ENCODE assay signal across 9 mouse cellular contexts in genomic region chr12:87416690-87417089, GRCm38 (mm10). TPM values are rescaled to one million over a fixed set of nuclear protein-coding genes. Genes with fewer than 3 reads are reported as not detected.
DNase-seq lines count a peak whose midpoint lies in the region; ATAC-seq lines count a peak whose summit lies in the region.
"Had no signal": no experiment of that assay in that cellular context is flagged by ENCODE, and none has a peak within 500 bp of the region (broad histone marks: within the 10 kb centered on the region; RNA-seq: fewer than 3 reads in every experiment).

No protein-coding gene starts in this region.

- H3K4me2 ChIP-seq in forebrain, embryonic 16.5 days (ENCODE audit: low read length) = no peak overlapping the region
- H3K4me2 ChIP-seq in liver, embryonic 13.5 days = no peak overlapping the region
- H3K4me2 ChIP-seq: stomach, embryonic 15.5 days had no signal

- no peak overlapping the region for H3K9ac ChIP-seq in forebrain, embryonic 16.5 days (replicated peaks; ENCODE audit: low read depth, low read length)
- no peak overlapping the region for H3K9ac ChIP-seq in liver, embryonic 13.5 days
- H3K9ac ChIP-seq: stomach, embryonic 15.5 days had no signal

- ATAC-seq in forebrain, embryonic 16.5 days = no peak
- peak; percentile 78 for ATAC-seq in common myeloid progenitor, adult 5-6 weeks (replicated peaks; ENCODE audit: low read depth, poor library complexity, severe bottlenecking)
- ATAC-seq in liver, embryonic 13.5 days (ENCODE audit: low read depth) = peak; percentile 44; the same call in 1 of the 2 replicates

- no peak overlapping the region for H3K4me3 ChIP-seq in forebrain, embryonic 10.5 days
- no peak overlapping the region for H3K4me3 ChIP-seq in forebrain, embryonic 16.5 days (replicated peaks; ENCODE audit: low read length)
- H3K4me3 ChIP-seq in liver, embryonic 13.5 days (replicated peaks) = no peak overlapping the region
- H3K4me3 ChIP-seq: stomach, embryonic 15.5 days had no signal

- H3K4me1 ChIP-seq in forebrain, embryonic 10.5 days = peaks cover 16% of the 10 kb centered on the region
- peaks cover 9% of the 10 kb centered on the region for H3K4me1 ChIP-seq in forebrain, embryonic 16.5 days (replicated peaks; ENCODE audit: control insufficient read depth, insufficient read depth, low read length)
- peaks cover 12% of the 10 kb centered on the region for H3K4me1 ChIP-seq in liver, embryonic 13.5 days (replicated peaks)
- H3K4me1 ChIP-seq: stomach, embryonic 15.5 days had no signal

- DNase-seq in forebrain, embryonic 10.5 days (ENCODE audit: extremely low spot score, low spot score) = peak; percentile 53
- DNase-seq in urinary bladder, postnatal 25 days (ENCODE audit: low spot score) = peak; percentile 58
- DNase-seq in urinary bladder, postnatal 10 days (ENCODE audit: low spot score) = no peak
- peak; percentile 39 for DNase-seq in hindlimb bud, embryonic 11.5 days (ENCODE audit: extremely low spot score, low read depth, low spot score)
- DNase-seq in liver, embryonic 13.5 days = peak; percentile 58
- DNase-seq in right cerebral cortex, postnatal 14 days = peak; percentile 48

- no peak overlapping the region for H3K27ac ChIP-seq in forebrain, embryonic 10.5 days
- no peak overlapping the region for H3K27ac ChIP-seq in forebrain, embryonic 16.5 days (ENCODE audit: low read length)
- no peak overlapping the region for H3K27ac ChIP-seq in liver, embryonic 13.5 days
- H3K27ac ChIP-seq: stomach, embryonic 15.5 days had no signal

- WGBS in forebrain, embryonic 10.5 days = 42% methylated on average over 7 of the region's 7 CpGs
- WGBS in forebrain, embryonic 16.5 days = 45% methylated on average over 7 of the region's 7 CpGs
- WGBS in liver, embryonic 13.5 days (ENCODE audit: insufficient replicate concordance) = 13% methylated on average over 7 of the region's 7 CpGs

- H3K36me3 ChIP-seq in forebrain, embryonic 10.5 days (replicated peaks) = peaks cover under 1% of the 10 kb centered on the region
- no peaks in the 10 kb centered on the region for H3K36me3 ChIP-seq in forebrain, embryonic 16.5 days (ENCODE audit: control insufficient read depth, insufficient read depth)
- H3K36me3 ChIP-seq in liver, embryonic 13.5 days = no peaks in the 10 kb centered on the region
- H3K36me3 ChIP-seq: stomach, embryonic 15.5 days had no signal

- no peaks in the 10 kb centered on the region for H3K9me3 ChIP-seq in forebrain, embryonic 10.5 days
- H3K9me3 ChIP-seq in forebrain, embryonic 16.5 days (ENCODE audit: control insufficient read depth, low read length) = no peaks in the 10 kb centered on the region
- H3K9me3 ChIP-seq in liver, embryonic 13.5 days (replicated peaks) = no peaks in the 10 kb centered on the region
- H3K9me3 ChIP-seq: stomach, embryonic 15.5 days had no signal

- H3K27me3 ChIP-seq in forebrain, embryonic 10.5 days (ENCODE audit: poor library complexity, severe bottlenecking) = no peaks in the 10 kb centered on the region
- H3K27me3 ChIP-seq in forebrain, embryonic 16.5 days (replicated peaks; ENCODE audit: control insufficient read depth, insufficient read depth, low read length) = no peaks in the 10 kb centered on the region
- no peaks in the 10 kb centered on the region for H3K27me3 ChIP-seq in liver, embryonic 13.5 days
- H3K27me3 ChIP-seq: stomach, embryonic 15.5 days had no signal

RNA-seq across cellular contexts. Expression of gene Slirp, which starts 27.0 kb away (rescaled TPM):
- 319 and 328 TPM in 2 replicates for polyA plus RNA-seq in forebrain, embryonic 10.5 days (2016; fragmentation: Nextera tagmentation; extraction: Ambion mirVana)
- 211 and 233 TPM in 2 replicates for polyA plus RNA-seq in forebrain, embryonic 16.5 days (2015; fragmentation: Nextera tagmentation; extraction: Ambion mirVana)
- total RNA-seq in common myeloid progenitor, adult 5-6 weeks (2017) = 100.0 and 104 TPM in 2 replicates
- polyA plus RNA-seq in liver, embryonic 13.5 days (2015; fragmentation: Nextera tagmentation; extraction: Ambion mirVana) = 228 and 232 TPM in 2 replicates

RNA-seq across cellular contexts. Expression of gene Alkbh1, which starts 27.1 kb away (rescaled TPM):
- polyA plus RNA-seq in forebrain, embryonic 10.5 days (2016; fragmentation: Nextera tagmentation; extraction: Ambion mirVana) = 63.1 and 71.7 TPM in 2 replicates
- 42.3 and 47.1 TPM in 2 replicates for polyA plus RNA-seq in forebrain, embryonic 16.5 days (2015; fragmentation: Nextera tagmentation; extraction: Ambion mirVana)
- 48.6 and 72.2 TPM in 2 replicates for total RNA-seq in common myeloid progenitor, adult 5-6 weeks (2017)
- 20.6 and 24.9 TPM in 2 replicates for polyA plus RNA-seq in liver, embryonic 13.5 days (2015; fragmentation: Nextera tagmentation; extraction: Ambion mirVana)

RNA-seq across cellular contexts. Expression of gene Sptlc2, which starts 28.5 kb away (rescaled TPM):
- polyA plus RNA-seq in forebrain, embryonic 10.5 days (2016; fragmentation: Nextera tagmentation; extraction: Ambion mirVana) = 51.4 and 56.1 TPM in 2 replicates
- polyA plus RNA-seq in forebrain, embryonic 16.5 days (2015; fragmentation: Nextera tagmentation; extraction: Ambion mirVana) = 60.6 and 67.6 TPM in 2 replicates
- total RNA-seq in common myeloid progenitor, adult 5-6 weeks (2017) = 70.8 and 79.8 TPM in 2 replicates
- polyA plus RNA-seq in liver, embryonic 13.5 days (2015; fragmentation: Nextera tagmentation; extraction: Ambion mirVana) = 30.6 and 36.4 TPM in 2 replicates

RNA-seq across cellular contexts. Expression of gene Snw1, which starts 55.4 kb away (rescaled TPM):
- polyA plus RNA-seq in forebrain, embryonic 10.5 days (2016; fragmentation: Nextera tagmentation; extraction: Ambion mirVana) = 167 and 169 TPM in 2 replicates
- 116 and 131 TPM in 2 replicates for polyA plus RNA-seq in forebrain, embryonic 16.5 days (2015; fragmentation: Nextera tagmentation; extraction: Ambion mirVana)
- 178 and 187 TPM in 2 replicates for total RNA-seq in common myeloid progenitor, adult 5-6 weeks (2017)
- polyA plus RNA-seq in liver, embryonic 13.5 days (2015; fragmentation: Nextera tagmentation; extraction: Ambion mirVana) = 68.7 and 78.4 TPM in 2 replicates
